Mouse (Mus musculus) hindbrain, embryonic 13.5 days (tissue): ENCODE measurements around the gene Apod. TPM values are rescaled to one million over a fixed set of nuclear protein-coding genes. Genes with fewer than 3 reads are reported as not detected.
"Not testable (repeated sequence)": the region's sequence is repeated elsewhere in the genome, so short reads cannot be mapped to it uniquely, and the experiment has no call there.

Experiments used
- ATAC-seq: fragments of 200-750 bp; cut with Nextera tagmentation; 2 replicates; pipeline ENCODE4 v1.8.0; 2017; ENCODE audit warnings: moderate TSS enrichment; ENCODE audit not compliant: low FRiP score
- H3K27ac ChIP-seq: fragments of 300-500 bp; sonication (generic); 2 replicates; pipeline ENCODE4 v1.5.1; 2015; ENCODE audit warnings: inconsistent platforms, mild to moderate bottlenecking, moderate library complexity
- H3K27me3 ChIP-seq: fragments of 300-500 bp; sonication (generic); 2 replicates; pipeline ENCODE4 v1.6.1; 2015; ENCODE audit warnings: mild to moderate bottlenecking, inconsistent platforms
- H3K36me3 ChIP-seq: fragments of 300-500 bp; sonication (generic); 2 replicates; pipeline ENCODE4 v1.6.1; 2015; ENCODE audit warnings: mild to moderate bottlenecking, inconsistent platforms
- H3K4me1 ChIP-seq: fragments of 300-500 bp; sonication (generic); replicated peaks from 2 replicates; pipeline ENCODE4 v1.6.1; 2015; ENCODE audit warnings: inconsistent platforms
- H3K4me2 ChIP-seq: fragments of 300-500 bp; sonication (generic); 2 replicates; pipeline ENCODE4 v1.6.1; 2015; ENCODE audit warnings: inconsistent platforms, mild to moderate bottlenecking, moderate library complexity
- H3K4me3 ChIP-seq: fragments of 300-500 bp; sonication (generic); 2 replicates; pipeline ENCODE4 v1.5.1; 2015; ENCODE audit warnings: mild to moderate bottlenecking, inconsistent platforms
- H3K9ac ChIP-seq: fragments of 300-500 bp; sonication (generic); 2 replicates; pipeline ENCODE4 v1.6.1; 2015; ENCODE audit warnings: mild to moderate bottlenecking, inconsistent platforms
- H3K9me3 ChIP-seq: fragments of 300-500 bp; sonication (generic); 2 replicates; pipeline ENCODE4 v1.6.1; 2016; ENCODE audit warnings: inconsistent platforms
- WGBS: fragments of 180-500 bp; shearing (Covaris S2); methylation state at CpG from one replicate; pipeline ENCODE4 v1.1.7; 2015; 5-methylcytosine and 5-hydroxymethylcytosine counted together
- polyA plus RNA-seq: library from polyadenylated mRNA; unstranded; fragments of >200 nt; fragmentation: Nextera tagmentation; extraction: Ambion mirVana; gene quantifications from 2 replicates; pipeline ENCODE4 v1.2.1, GENCODE M21; 2015

Gene Apod
- polyA plus RNA-seq, 1 experiment from 2014 or later, result 64.0 TPM

DNA sequence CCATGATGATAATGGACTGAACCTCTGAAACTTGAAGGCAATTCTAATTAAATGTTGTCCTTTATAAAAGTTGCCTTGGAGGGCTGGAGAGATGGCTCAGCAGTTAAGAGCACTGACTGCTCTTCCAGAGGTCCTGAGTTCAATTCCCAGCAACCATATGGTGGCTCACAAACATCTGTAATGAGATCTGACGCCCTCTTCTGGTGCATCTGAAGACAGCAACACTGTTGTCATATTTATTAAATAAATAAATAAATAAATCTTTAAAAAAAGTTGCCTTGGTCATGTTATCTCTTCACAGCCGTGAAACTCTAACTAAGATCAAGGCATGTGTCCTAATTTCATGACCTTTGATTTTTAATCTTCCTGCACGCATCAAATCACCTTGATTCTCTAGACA lies 5.1 kb upstream of the Apod start:
- not testable (repeated sequence) for H3K4me3 ChIP-seq, H3K36me3 ChIP-seq, H3K4me2 ChIP-seq, ATAC-seq, H3K27ac ChIP-seq, H3K9ac ChIP-seq, H3K27me3 ChIP-seq, H3K9me3 ChIP-seq
- WGBS, result 86% methylated on average over 3 of the region's 3 CpGs
- H3K4me1 ChIP-seq, result peaks cover 13% of the 10 kb centered on the region; the same call in 1 of the 2 replicates

DNA sequence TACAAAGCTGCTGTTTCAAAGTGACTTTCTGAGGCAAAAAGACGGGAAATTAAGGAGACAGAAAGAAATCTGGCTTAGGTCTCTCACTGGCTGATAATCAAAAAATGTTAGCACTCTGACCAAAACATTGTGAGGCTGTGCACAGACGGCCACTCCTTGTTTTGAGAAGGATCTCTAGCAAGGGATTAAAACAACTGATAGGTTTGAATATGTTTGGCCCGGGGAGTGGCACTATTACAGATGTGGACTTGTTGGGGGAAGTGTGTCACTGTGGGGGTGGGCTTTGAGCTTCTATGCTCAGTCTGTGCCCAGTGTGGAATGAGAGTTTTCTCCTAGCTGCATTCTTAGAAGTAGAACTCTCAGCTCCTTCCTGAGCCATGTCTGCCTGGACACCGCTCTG lies 4.7 kb upstream of the Apod start:
- H3K9ac ChIP-seq, result no peak overlapping the region
- no peaks in the 10 kb centered on the region for H3K36me3 ChIP-seq
- no peak overlapping the region for H3K27ac ChIP-seq
- H3K4me1 ChIP-seq, result peaks cover 13% of the 10 kb centered on the region; the same call in 1 of the 2 replicates
- no peak overlapping the region for H3K4me3 ChIP-seq
- 81% methylated on average over 4 of the region's 4 CpGs for WGBS
- H3K4me2 ChIP-seq, result no peak overlapping the region
- H3K27me3 ChIP-seq, result no peaks in the 10 kb centered on the region
- no peaks in the 10 kb centered on the region for H3K9me3 ChIP-seq
- ATAC-seq, result no peak

DNA sequence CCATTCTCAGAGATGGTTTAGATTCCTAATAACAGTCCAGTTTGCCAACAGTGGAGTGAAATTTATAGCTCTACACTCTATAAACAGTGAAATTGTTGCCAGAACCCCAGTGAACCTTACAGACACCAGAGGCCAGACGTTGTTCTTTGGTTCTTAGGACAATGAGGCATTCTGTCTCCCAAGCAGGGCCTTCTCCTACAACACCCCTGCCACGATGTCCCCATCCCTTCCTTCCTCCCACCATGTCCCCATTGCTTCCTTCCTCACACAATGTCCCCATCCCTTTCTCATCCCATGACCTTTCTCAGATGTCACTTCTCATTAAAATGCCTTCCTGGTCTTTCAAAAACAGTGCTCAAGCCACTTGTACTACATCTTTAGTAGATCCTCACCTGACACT lies 3.8 kb upstream of the Apod start:
- ATAC-seq, result no peak
- no peak overlapping the region for H3K4me2 ChIP-seq
- no peaks in the 10 kb centered on the region for H3K9me3 ChIP-seq
- H3K4me1 ChIP-seq, result peaks cover 13% of the 10 kb centered on the region; the same call in 1 of the 2 replicates
- H3K4me3 ChIP-seq, result no peak overlapping the region
- H3K27me3 ChIP-seq, result no peaks in the 10 kb centered on the region
- no peak overlapping the region for H3K9ac ChIP-seq
- H3K36me3 ChIP-seq, result no peaks in the 10 kb centered on the region
- H3K27ac ChIP-seq, result no peak overlapping the region
- WGBS, result 74% methylated on average over 2 of the region's 2 CpGs

DNA sequence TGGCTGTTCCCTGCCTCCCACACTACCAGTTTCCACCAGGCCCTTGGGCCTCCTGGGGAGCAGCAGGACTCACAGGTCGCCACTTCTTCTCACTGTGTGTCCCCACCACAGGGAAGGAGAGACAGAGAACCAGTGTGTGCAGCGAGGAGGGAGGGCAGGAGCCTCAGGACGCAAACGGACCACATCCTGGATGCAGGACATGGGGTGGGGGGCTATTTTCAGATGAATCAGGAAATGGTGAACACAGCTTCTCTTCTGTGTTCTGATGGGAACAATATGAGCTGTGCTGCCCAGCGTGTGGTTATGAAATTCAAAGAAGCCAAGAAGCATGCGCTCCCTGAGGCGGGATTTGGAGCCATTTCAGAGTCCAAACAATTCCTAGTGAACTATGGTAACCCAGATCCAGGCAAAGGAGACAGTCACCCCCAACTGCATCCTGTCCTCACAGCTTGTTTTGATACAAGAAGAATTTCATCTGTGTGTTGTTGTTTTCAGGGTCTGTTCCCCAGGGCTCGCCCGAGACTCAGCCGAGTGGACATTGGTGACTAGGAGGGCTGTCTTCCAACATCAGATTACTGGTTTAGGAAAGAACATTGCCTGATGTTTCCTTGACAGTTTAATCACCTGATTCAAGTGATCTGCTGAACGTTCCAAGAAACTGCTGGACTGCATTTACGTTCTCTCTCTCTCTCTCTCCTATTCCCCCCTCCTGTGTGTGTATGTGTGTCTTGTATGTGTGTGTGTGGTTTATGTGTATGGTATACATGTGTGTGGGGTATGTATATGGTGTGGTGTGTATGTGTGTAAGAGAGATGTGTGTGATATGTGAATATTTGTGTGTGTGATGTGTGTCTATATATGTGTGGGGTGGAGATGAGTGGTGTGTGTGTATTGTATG lies 1.9 kb upstream of the Apod start:
- peak overlapping the region; percentile 40; the same call in 1 of the 2 replicates for H3K27ac ChIP-seq
- not testable (repeated sequence) for H3K9me3 ChIP-seq, H3K4me2 ChIP-seq, H3K9ac ChIP-seq, ATAC-seq, H3K4me3 ChIP-seq, H3K27me3 ChIP-seq, H3K36me3 ChIP-seq
- WGBS, result 65% methylated on average over 12 of the region's 12 CpGs
- H3K4me1 ChIP-seq, result peaks cover 12% of the 10 kb centered on the region; the same call in 1 of the 2 replicates

DNA sequence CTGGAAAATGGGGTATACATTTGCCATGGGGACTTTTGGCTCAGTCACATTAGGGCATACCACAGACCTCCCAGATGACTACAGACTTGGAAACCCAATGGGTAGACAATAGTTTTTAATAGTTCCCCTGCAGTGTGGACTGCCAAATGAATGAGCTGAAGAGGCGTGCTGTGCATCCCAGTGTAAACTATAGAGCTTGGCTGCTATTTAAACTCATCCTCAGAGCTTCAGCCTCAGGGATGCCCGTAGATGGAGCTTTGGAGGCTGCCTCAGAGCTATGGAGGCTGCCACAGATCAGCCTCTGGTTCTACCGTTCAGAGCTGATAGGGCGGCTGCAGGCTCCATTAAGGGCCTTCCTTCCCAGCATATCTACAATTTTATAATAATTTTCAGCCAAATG lies 686 bp upstream of the Apod start:
- ATAC-seq, result no peak
- H3K36me3 ChIP-seq, result no peaks in the 10 kb centered on the region
- WGBS, result 64% methylated on average over 4 of the region's 4 CpGs

DNA sequence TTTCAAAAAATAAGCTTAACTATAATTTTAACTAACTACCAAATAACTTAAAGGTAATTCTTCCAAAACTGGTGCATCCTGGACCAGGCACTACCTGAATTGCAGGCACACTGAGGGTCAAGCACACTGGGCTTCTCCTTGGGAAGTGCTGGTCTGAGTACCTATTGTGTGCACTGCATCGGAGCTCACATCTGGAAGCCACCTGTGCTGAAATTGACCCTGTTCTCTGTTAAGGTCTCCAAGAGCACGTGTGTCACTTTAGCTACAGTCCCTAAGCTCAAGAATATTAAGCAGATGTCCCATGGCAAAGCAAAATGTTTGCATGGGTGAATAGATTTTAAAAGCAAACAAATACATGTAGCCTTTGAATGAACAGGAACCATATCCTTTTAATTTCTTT lies 997 bp downstream of the Apod start:
- no peak for ATAC-seq
- H3K4me3 ChIP-seq, result no peak overlapping the region
- no peaks in the 10 kb centered on the region for H3K36me3 ChIP-seq
- no peak overlapping the region for H3K27ac ChIP-seq
- 71% methylated on average over 2 of the region's 2 CpGs for WGBS
- no peaks in the 10 kb centered on the region for H3K9me3 ChIP-seq
- no peak overlapping the region for H3K9ac ChIP-seq
- H3K4me2 ChIP-seq, result no peak overlapping the region
- peaks cover 13% of the 10 kb centered on the region; the same call in 1 of the 2 replicates for H3K4me1 ChIP-seq
- H3K27me3 ChIP-seq, result no peaks in the 10 kb centered on the region

More for the DNA sequence above, 686 bp upstream of the Apod start:
- no peaks in the 10 kb centered on the region for H3K9me3 ChIP-seq
- no peaks in the 10 kb centered on the region for H3K27me3 ChIP-seq
- peak overlapping the region; percentile 40; the same call in 1 of the 2 replicates for H3K27ac ChIP-seq
- H3K9ac ChIP-seq, result no peak overlapping the region
- H3K4me1 ChIP-seq, result peaks cover 13% of the 10 kb centered on the region; the same call in 1 of the 2 replicates
- no peak overlapping the region for H3K4me3 ChIP-seq
- H3K4me2 ChIP-seq, result no peak overlapping the region

DNA sequence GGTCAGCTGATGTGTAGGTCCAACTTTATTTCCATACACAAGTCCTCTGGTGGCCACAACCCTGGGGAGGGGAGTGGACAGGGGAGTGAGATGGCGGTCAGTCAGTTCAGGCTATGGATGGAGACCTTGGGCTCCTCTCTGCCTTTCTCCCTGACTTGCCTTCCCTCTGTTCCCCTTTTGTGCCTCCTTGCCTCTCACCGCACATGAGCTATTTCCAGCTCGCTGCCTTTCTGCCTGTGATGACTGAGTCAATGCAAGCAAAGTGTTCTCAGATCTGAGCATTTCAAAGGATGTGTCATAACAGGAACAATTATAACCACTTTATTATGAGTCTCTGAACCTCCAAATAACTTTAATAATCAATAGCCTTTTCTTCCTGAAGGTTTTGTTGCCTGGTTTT lies 2.3 kb downstream of the Apod start:
- no peaks in the 10 kb centered on the region for H3K36me3 ChIP-seq
- no peak overlapping the region for H3K27ac ChIP-seq
- no peaks in the 10 kb centered on the region for H3K27me3 ChIP-seq
- WGBS, result 70% methylated on average over 3 of the region's 3 CpGs
- no peak overlapping the region for H3K4me3 ChIP-seq
- H3K4me1 ChIP-seq, result peaks cover 13% of the 10 kb centered on the region; the same call in 1 of the 2 replicates
- H3K9me3 ChIP-seq, result no peaks in the 10 kb centered on the region
- H3K9ac ChIP-seq, result no peak overlapping the region
- H3K4me2 ChIP-seq, result no peak overlapping the region
- no peak for ATAC-seq

DNA sequence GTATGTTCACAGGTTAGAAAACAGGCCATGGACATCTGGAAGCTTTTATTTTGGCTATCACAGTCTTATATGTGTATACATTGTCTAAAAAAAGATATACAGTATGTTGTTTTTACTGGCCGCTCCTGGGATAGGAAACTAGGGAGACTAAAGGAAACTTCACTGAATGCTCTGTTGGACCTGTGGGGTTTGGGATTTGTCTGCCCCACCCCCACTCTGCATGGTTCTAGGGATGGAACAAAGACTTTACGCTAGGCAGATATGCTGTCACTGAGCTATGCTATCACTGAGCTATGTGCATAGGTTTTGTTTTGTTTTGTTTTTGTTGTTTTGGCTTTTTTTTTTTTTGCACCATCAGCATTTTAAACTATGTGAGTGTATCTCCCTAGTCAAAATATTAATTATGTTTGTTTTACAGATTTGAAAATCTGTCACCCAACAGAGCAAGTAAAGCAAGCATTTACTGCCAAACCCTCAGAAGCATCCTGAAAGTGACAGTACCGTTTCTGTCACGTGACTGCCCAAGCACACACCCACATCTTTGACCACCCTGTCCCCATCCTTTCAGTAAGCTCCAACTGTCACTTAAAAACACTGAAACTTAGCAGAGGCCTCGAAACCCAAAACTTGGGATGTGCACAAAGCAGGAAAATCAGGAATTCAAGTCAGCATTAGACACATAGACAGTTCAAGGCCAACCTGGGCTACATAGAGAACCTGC lies 9.2 kb downstream of the Apod start:
- no peak for ATAC-seq

DNA sequence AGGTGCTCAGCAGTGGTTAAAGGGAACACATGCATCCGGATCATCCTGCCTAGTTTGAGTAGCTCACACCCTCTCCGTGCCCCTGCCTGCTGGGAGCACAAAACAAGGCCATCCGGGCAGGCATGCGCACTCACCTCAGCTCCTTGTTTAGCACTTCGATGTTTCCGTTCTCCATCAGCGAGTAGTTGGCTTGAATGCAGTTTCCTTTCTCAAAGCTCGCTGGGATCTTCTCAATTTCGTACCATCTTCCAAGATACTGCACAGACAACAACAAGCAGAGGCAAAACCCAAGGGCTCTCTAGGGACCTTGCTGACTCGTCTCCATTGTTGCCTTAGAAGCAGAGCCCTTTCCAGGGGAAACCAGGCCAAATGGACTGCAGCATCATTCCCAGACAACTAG lies 11.3 kb downstream of the Apod start:
- H3K27me3 ChIP-seq, result no peaks in the 10 kb centered on the region
- no peak for ATAC-seq
- H3K36me3 ChIP-seq, result no peaks in the 10 kb centered on the region
- 65% methylated on average over 10 of the region's 10 CpGs for WGBS
- H3K27ac ChIP-seq, result no peak overlapping the region
- no peaks in the 10 kb centered on the region for H3K9me3 ChIP-seq
- no peak overlapping the region for H3K4me2 ChIP-seq
- H3K4me3 ChIP-seq, result no peak overlapping the region
- peaks cover 27% of the 10 kb centered on the region for H3K4me1 ChIP-seq
- no peak overlapping the region for H3K9ac ChIP-seq

More for the DNA sequence above, 9.2 kb downstream of the Apod start:
- no peak overlapping the region for H3K4me3 ChIP-seq
- H3K36me3 ChIP-seq, result no peaks in the 10 kb centered on the region
- 67% methylated on average over 5 of the region's 5 CpGs for WGBS
- peaks cover 11% of the 10 kb centered on the region for H3K4me1 ChIP-seq
- no peak overlapping the region for H3K27ac ChIP-seq
- H3K4me2 ChIP-seq, result no peak overlapping the region
- no peaks in the 10 kb centered on the region for H3K9me3 ChIP-seq
- no peaks in the 10 kb centered on the region for H3K27me3 ChIP-seq
- H3K9ac ChIP-seq, result no peak overlapping the region

DNA sequence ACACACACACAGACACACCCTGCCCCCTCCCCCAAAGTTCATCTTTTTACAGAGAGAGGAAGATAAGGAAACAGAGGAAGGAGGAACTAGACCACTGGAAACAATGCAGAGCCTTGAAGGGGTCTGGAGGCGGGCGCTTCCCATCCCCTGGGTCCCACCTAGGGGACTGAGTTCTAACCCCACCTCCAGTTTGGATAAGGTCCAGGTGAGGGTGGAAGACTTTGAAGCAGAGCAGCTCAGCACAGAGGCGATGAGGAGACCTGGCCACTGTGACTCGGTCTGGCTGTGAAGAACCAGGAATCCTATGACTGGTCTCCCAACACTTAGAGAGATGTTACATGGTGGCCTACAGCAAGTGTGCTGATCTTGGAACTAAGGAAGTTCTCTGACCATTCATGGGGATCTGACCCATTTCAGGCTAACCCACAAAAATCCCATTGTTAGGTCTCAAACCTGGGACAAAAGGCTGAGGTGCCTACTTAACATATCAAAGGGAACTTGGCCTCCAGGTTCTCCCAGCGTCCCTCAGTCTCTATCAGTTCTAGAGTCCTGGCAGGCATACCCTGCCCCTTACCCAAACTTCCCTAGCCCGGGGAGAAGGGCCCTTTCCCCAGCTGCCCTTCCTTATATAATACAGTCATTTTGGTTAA lies 13.6 kb downstream of the Apod start:
- H3K36me3 ChIP-seq, result no peaks in the 10 kb centered on the region
- 79% methylated on average over 6 of the region's 6 CpGs for WGBS
- no peak overlapping the region for H3K4me3 ChIP-seq
- no peak overlapping the region for H3K27ac ChIP-seq
- no peaks in the 10 kb centered on the region for H3K27me3 ChIP-seq
- ATAC-seq, result no peak
- H3K4me2 ChIP-seq, result no peak overlapping the region
- H3K9ac ChIP-seq, result no peak overlapping the region
- H3K4me1 ChIP-seq, result peaks cover 27% of the 10 kb centered on the region
- no peaks in the 10 kb centered on the region for H3K9me3 ChIP-seq

DNA sequence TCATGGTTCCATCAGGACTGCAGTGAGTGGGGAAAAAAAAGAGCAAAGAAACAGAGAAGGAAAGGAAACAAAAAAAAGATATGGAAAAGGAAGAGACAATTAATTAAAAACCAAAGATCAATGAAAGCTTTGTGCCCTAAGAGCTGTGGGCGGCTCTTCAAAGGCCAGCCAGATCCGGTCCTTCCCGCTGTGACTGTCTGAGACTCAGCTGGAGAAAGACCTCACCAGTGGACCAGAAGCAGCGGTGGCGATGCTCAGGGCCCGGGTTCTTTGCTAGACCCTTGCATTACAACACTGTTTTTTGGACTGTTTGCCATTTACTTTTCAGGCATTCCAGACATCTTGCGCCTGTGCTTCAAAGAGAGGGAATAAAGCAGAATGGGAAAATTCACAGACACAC lies 14.1 kb downstream of the Apod start:
- no peak overlapping the region for H3K27ac ChIP-seq
- ATAC-seq, result no peak
- no peaks in the 10 kb centered on the region for H3K27me3 ChIP-seq
- no peak overlapping the region for H3K9ac ChIP-seq
- H3K36me3 ChIP-seq, result no peaks in the 10 kb centered on the region
- H3K4me2 ChIP-seq, result no peak overlapping the region
- WGBS, result 38% methylated on average over 7 of the region's 7 CpGs
- no peaks in the 10 kb centered on the region for H3K9me3 ChIP-seq
- H3K4me3 ChIP-seq, result no peak overlapping the region
- peaks cover 27% of the 10 kb centered on the region for H3K4me1 ChIP-seq

DNA sequence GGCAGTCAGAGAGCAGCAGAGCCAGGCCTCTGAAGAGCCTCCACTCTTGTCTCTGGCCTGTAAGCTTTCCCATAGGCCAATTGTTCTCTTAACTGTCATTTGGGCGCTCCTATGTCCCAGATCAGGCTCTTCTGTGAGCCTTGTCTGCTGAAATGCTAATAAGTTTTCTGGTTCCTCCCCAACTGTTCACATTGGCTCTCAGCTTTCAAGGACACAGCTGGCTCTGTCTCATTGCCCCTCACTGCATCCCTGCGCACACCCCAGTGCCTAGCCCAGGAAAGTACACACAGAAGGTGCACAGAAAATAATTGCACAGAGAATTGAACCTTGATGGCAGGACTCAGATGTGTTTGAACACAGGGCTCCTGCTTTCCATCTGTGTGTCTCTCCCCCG lies 14.7 kb downstream of the Apod start:
- Histone ChIP-seq H3K9ac (no peak overlapping the region), H3K36me3 (no peaks in the 10 kb centered on the region), H3K27me3 (no peaks in the 10 kb centered on the region), H3K4me1 (peaks cover 27% of the 10 kb centered on the region), H3K4me3 (no peak overlapping the region), H3K27ac (peak overlapping the region; percentile 63), H3K4me2 (no peak overlapping the region), H3K9me3 (no peaks in the 10 kb centered on the region)
- 18% methylated on average over 3 of the region's 3 CpGs for WGBS
- ATAC-seq, result 0 out of 2 replicates have a peak, but pooled peaks have one; percentile 59
